Mouse (Mus musculus) frontal cortex, postnatal 10 days (tissue): ENCODE measurements around the gene Tm4sf5.
A peak's percentile ranks its signal among the peaks of the same experiment; 100 is the strongest.
"Not testable (repeated sequence)": the region's sequence is repeated elsewhere in the genome, so short reads cannot be mapped to it uniquely, and the experiment has no call there.

ENCODE experiments used
- DNase-seq, 2 experiments: peaks; one replicate each; pipeline ENCODE4 v3.0.0; 2022; ENCODE audit warnings: low spot score in 2 of 2, mixed read lengths in 1 of 2

Gene Tm4sf5

DNA sequence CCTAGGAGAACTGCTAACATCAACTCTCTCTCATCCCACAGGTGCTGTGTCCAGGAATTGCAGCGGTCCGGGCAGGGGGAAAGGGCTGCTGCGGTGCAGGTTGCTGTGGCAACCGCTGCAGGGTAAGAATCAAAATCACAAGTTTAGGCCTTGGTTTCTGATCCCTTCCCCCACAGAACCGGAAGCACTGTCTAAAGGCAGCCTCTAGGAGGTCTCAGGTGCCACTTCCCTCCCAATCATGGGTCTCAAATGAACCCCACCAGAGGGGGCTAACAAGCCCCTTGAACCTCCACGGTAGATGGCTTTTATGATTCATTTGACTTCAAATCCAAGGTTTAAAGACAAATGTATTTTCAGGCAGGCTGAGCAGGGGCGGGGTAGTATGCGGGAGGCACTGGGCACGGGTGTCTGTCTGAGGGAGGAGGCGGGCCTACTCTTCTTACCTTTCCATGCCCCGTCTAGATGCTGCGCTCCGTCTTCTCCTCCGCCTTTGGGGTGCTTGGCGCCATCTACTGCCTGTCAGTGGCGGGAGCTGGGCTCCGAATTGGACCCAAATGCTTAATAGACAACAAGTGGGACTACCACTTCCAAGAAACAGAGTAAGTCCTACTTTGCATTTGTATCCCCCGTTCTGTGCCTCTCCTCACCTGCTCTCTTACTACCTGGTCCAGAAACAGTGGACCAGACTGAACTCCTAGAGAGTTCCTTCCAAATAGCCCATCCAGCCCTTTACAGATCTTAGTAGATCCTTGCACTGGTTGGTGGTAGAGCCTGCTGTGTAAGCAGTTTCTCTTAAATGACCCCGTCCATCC is 4.9 kb downstream of the Tm4sf5 start:
- peak in 1 of 2 experiments; percentile 36 for DNase-seq

DNA sequence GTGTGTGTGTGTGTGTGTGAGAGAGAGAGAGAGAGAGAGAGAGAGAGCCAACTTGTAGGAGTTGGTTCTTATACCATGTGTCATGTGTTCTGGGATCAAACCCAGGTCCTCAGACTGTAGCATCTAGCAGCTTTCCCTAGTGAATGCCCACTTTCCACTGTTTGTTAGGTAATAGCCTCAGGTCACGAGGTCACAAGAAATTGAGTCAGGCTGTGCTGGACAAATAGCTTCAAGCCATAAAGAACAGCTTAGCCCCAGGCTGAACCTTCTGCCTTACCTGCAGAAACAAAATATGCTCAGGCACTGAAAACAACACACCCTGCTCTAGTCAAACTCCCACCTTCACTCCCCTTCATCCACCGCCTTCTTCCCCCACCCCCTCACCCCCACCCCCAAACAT is 6.2 kb downstream of the Tm4sf5 start:
- DNase-seq, result no peak

DNA sequence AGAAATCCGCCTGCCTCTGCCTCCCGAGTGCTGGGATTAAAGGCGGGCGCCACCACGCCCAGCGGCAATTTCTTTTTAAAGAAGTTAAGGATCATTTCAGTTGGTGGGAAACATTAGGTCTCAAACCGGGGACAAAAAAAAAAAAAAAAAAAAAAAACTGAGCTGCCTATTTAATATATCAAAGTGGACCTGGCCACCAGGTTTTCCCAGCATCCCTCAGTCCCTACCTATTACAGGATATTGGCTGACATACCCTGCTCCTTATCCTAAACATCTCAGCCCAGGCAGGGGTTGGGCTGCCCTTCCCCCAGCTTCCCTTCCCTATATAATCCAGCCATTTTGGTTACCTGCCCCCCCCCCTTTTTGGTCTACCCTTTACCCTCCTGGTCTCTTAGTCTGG is 6.8 kb downstream of the Tm4sf5 start:
- DNase-seq, result no peak

- no peak for DNase-seq
Measured at GRCm38 (mm10) chr11:70512709-70513342, 7.8 kb downstream of the Tm4sf5 start.

GRCm38 (mm10) chr11:70513520-70513919 is 8.5 kb downstream of the Tm4sf5 start:
- DNase-seq, result no peak

DNA sequence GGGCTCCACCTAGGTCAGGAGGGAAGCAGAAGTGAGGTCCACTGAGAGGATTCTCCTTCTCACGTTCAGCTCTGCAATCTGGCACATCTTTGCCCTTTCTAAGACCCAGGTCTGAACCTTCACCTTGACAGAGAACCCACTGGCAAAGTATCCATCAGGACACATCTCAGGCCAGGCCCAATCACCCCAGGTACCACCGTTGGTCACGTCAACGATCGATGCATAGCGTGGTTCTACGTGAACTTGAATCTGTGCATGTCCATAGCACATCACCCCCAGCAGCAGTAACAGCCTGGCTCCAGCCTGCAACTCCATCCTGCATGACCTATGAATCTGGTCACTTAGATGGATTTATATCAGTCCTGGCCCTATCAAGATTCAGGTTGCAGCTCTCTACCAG is 9.2 kb downstream of the Tm4sf5 start, which contains the start of gene Vmo1:
TSS of gene Vmo1 (minus strand) at position 329 of the 400 bp plus-strand sequence.
- no peak for DNase-seq

DNA sequence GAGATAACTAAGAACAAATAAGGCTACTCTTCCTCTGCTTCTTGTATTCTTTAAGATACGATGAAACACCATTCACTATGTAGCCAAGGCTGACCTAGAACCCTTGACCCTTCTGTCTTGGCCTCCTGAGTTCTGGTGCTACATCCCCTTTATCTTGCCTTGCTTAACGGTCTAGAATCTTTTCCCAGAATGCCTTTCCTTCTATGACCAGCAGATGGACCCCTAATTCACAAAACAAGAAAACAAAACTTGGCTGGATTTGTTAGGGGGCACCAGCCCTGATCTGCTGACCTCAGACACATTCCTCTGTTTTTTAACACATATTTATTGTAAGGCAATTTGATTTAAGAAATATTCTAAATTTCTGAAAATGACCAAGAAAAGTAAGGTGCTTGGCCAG is 11.3 kb downstream of the Tm4sf5 start:
- DNase-seq, result no peak

DNA sequence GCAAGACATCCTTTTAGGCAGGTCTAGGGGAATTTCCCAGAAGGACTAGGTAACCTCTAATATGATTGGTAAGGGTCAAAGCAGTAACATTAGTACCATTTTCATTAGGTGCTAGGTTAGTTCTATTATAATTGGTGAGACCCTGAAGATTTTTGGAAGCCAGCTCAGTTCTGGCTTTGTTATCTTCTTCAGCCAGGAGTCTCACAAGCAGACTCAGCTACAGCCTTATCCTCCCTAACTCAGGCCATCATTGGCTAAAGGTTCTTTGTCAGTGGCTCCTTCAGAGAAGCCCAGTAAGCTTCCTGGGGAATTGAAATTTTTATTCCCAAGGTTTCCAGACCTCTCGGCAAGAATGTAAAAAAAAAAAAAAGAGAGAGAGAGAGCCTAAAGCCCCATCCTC is 13.4 kb downstream of the Tm4sf5 start:
- no peak for DNase-seq

DNA sequence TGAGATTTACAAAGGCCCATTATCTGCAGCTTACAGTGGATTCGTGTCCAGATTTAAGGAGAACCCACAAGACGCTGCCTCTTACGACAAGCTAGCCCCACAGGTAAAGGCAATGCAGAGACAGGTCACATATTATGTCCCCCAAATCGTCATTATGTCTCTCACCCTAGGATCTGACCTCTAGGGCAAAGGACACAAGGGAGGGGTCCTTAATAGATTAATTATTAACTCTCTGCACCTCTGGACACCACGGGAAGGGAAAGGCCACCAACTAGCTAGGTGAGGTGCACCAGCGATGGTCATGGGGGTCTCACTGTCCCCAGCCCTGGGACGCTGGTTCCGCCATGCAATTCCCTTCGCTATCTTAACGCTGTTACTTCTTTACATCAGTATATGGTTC is 13.9 kb downstream of the Tm4sf5 start, which contains the start of gene Gltpd2:
TSS of gene Gltpd2 (plus strand) at position 274 of the 400 bp plus-strand sequence.
- DNase-seq, result no peak

GRCm38 (mm10) chr11:70520178-70520769 is 15.2 kb downstream of the Tm4sf5 start:
- no peak for DNase-seq

- not testable (repeated sequence) for DNase-seq
Measured at GRCm38 (mm10) chr11:70523306-70523989, 18.4 kb downstream of the Tm4sf5 start.

DNA sequence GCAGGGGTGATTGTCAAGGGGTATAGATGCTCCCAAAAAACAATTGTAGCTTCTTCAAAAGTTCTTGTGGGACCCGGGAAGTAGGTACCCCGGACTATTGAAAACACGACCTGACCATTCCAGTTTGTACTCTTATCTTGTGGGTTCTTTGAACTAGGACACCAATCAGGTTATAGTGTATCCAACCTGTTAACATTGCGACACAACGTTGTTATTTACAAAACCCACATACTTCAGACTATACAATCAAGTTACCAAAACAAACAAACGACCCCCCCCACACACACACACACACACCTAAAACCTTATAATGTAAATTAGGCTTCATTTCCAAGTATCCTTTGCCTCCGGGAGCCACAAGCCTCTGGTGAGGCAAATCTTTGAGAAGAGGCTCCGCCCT is 19.7 kb downstream of the Tm4sf5 start:
- DNase-seq, result no peak

DNA sequence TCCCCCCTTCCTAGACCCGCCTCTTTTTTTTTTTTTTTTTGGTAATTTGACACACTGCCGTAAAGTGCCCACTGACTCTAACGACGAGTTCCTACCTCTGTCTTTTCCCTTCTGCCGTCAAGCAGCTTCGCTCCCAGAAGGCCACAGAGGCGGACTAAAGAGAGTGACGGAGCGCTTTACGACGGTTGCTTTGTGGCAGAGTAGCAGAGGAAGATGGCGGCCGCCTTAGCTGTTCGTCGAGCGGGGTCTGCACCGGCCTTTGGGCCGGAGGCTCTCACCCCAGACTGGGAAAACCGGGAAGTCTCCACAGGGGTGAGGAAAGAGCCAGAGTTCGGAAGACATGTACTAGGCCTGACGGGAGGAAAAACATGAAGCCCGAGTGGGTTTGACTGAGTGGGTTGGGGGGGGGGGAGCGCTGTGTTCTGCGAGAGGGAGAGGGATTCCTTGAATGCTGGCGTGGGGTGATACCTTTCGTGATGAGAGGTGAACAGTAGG is 20.2 kb downstream of the Tm4sf5 start, which contains the start of gene Psmb6:
TSS of gene Psmb6 (plus strand) at position 184 of the 495 bp plus-strand sequence.
- peak; percentile 93 for DNase-seq

GRCm38 (mm10) chr11:70525726-70526125 is 20.7 kb downstream of the Tm4sf5 start:
- no peak for DNase-seq

DNA sequence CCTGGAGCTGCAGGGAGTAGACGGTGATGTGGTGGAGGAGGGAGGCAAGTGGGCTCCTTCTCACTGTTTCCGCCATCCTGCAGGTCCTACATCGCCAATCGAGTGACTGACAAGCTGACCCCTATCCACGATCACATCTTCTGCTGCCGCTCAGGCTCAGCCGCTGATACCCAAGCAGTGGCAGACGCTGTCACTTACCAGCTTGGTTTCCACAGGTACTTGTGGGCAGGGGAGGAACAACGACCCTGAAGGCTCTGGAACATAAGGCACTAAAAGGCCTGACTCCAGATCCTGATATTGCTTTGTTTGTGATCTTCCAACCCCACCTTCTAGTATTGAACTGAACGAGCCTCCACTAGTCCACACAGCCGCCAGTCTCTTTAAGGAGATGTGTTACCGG is 21.2 kb downstream of the Tm4sf5 start:
- DNase-seq, result no peak

DNA sequence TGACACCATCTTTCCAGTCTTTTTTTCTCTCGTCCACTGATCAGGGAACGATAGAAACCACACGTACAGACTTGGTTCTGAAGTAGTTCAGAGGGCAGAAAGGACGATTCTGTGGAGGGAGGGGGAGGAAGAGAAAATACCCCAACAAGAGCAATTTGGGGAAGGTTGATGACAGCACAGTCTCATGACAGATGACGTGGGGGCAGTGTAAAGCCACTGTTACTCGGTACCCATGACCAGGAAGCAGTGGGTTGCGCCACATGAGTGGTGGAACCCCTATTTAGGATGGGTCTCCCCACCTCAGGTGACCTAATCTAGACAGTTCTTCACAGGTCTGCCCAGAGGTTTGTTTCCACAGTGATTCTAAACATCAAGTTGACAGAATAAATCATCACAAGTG is 23.6 kb downstream of the Tm4sf5 start:
- no peak for DNase-seq

GRCm38 (mm10) chr11:70531065-70531464 is 26.0 kb downstream of the Tm4sf5 start:
- DNase-seq, result not testable (repeated sequence)

DNA sequence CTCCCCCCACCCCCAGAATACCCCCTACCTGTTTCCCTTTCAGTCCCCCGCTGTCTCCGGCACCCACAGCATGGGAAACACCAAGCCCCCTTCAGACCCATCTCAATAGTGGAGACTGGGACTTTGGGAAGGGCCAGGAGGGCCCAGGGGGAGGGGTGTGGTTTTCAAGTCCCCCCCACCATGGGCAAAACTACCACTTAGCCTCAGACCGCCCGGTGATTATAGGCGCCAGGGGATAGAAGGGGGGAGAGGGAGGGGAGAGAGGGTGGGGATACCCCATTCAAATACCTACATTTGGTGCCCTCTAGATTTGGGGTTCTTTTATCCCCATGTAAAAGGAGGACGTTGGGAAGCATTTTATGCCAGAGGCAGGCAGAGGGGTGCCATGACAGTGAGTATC is 27.8 kb downstream of the Tm4sf5 start, which contains the start of gene Gm40193:
TSS of gene Gm40193 (minus strand) at position 101 of the 400 bp plus-strand sequence.
- DNase-seq, result no peak

GRCm38 (mm10) chr11:70539423-70539822 is 34.4 kb downstream of the Tm4sf5 start:
- DNase-seq, result no peak

DNA sequence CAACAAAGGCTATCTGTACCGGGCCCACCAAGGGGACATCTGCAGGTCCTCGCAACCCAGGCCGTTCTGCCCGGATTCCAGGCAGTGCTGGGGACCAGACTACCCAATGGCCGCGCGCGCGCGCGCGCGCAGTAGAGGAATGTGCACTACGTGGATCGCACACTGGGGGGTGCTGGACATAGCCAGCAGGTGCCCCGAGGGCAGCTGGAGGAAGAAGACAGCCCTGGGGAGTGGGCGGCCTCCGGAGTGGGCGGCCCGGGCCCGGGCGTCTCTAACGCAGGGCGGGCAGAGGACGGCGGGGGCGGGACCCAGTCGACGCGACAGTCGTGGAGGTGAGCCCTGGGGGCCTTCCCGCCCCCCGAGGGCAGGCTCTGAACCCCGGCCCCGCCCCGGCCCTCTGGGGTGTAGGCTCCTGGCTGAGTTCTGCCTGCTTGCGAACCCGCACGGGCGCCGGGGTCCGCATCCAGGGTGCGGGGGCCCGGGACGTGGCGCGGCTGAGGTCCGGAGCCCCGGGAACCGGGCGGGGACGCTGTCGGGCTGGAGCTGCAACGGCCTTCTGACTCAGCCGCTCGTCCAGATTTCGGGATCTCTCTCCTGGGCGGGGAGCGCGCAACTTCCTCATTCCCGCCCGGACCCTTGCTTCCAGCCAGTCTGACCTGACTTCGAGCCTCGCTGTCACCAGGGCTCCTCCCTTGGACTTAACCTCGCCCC is 35.0 kb downstream of the Tm4sf5 start, which contains the start of gene Pld2:
TSS of gene Pld2 (plus strand) at position 188 of the 711 bp plus-strand sequence.
- DNase-seq, result peak; percentile 73 to 79

GRCm38 (mm10) chr11:70540928-70541327 is 35.9 kb downstream of the Tm4sf5 start:
- no peak for DNase-seq
